Mouse (Mus musculus) lung, embryonic 15.5 days (tissue): ENCODE measurements around the gene Atf5. TPM values are rescaled to one million over a fixed set of nuclear protein-coding genes. Genes with fewer than 3 reads are reported as not detected.

Experiments
- ATAC-seq: fragments of 200-750 bp; cut with Nextera tagmentation; 2 replicates; pipeline ENCODE4 v1.8.0; 2017; ENCODE audit warnings: moderate number of reproducible peaks, borderline replicate concordance; ENCODE audit not compliant: low FRiP score, low TSS enrichment; ENCODE audit errors: extremely low read depth
- H3K27ac ChIP-seq: fragments of 300-500 bp; sonication (generic); 2 replicates; pipeline ENCODE4 v1.5.1; 2015; ENCODE audit warnings: moderate library complexity, mild to moderate bottlenecking, inconsistent platforms
- H3K27me3 ChIP-seq: fragments of 300-500 bp; sonication (generic); 2 replicates; pipeline ENCODE4 v1.6.1; 2015; ENCODE audit warnings: inconsistent platforms
- H3K36me3 ChIP-seq: fragments of 300-500 bp; sonication (generic); 2 replicates; pipeline ENCODE4 v1.6.1; 2015; ENCODE audit warnings: inconsistent platforms
- H3K4me1 ChIP-seq: fragments of 300-500 bp; sonication (generic); 2 replicates; pipeline ENCODE4 v1.6.1; 2015; ENCODE audit warnings: inconsistent platforms
- H3K4me2 ChIP-seq: fragments of 300-500 bp; sonication (generic); 2 replicates; pipeline ENCODE4 v1.6.1; 2015; ENCODE audit warnings: inconsistent platforms, mild to moderate bottlenecking, moderate library complexity
- H3K4me3 ChIP-seq: fragments of 300-500 bp; sonication (generic); 2 replicates; pipeline ENCODE4 v1.5.1; 2015; ENCODE audit warnings: mild to moderate bottlenecking, inconsistent platforms
- H3K9ac ChIP-seq: fragments of 300-500 bp; sonication (generic); 2 replicates; pipeline ENCODE4 v1.6.1; 2015; ENCODE audit warnings: inconsistent platforms
- H3K9me3 ChIP-seq: fragments of 300-500 bp; sonication (generic); 2 replicates; pipeline ENCODE4 v1.6.1; 2016; ENCODE audit warnings: inconsistent platforms
- WGBS: fragments of 180-500 bp; shearing (Covaris S2); methylation state at CpG from one replicate; pipeline ENCODE4 v1.1.7; 2015; 5-methylcytosine and 5-hydroxymethylcytosine counted together
- polyA plus RNA-seq: library from polyadenylated mRNA; unstranded; fragments of >200 nt; fragmentation: Nextera tagmentation; extraction: Ambion mirVana; gene quantifications from 2 replicates; pipeline ENCODE4 v1.2.1, GENCODE M21; 2015

Gene Atf5
- polyA plus RNA-seq, 1 experiment from 2014 or later = 4.9 TPM

- peaks cover 55% of the 10 kb centered on the region for H3K4me1 ChIP-seq
- 9% methylated on average over 3 of the region's 3 CpGs for WGBS
Observed at GRCm38 (mm10) chr7:44817441-44817840, 983 bp upstream of the Atf5 start.

DNA sequence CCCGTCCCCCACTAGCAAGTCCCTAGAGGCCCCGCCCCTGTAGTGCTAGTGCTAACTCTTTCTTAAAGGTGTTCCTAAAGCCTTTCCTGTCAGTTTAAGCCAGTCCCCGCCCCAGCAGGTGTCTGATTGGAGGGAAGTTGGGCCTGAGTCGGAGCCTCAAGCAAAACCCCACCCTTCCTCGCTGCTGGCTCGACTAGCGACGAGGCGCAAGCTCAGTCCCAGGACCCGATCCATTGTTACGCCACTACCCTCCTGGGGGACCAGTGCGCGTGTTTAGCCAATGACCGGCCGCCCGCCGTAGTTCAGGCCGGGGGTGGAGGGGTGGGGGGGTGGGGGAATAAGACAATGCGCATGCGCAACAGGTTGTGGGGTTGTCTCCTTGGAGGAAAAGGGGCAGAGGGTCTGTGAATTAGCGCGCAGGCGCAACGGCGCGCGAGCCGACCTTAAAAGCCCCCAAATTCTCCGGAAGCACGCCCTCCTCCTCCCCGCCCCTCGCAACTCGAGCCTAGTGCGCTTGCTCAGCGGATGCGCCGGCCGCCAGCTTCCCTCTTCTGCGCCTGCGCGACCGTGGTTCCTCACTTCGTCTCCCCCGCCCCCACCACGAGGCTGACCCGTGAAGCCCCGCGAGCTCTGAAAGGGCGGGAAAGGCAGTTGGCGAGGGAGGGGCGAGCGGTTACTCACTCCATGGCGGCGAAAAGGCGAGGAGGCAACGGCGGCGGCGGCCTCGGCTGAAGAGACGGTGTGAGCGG lies 563 bp downstream of the Atf5 start, which contains the start of the genes Nup62 and Il4i1:
Nup62 (plus strand) TSS at position 368 of the 749 bp plus-strand sequence.
Il4i1 (plus strand) TSS at position 667 of the 749 bp plus-strand sequence.
- Histone ChIP-seq H3K9me3 (no peaks in the 10 kb centered on the region), H3K9ac (peak within 1 kb of the TSS; percentile 96), H3K4me3 (peak within 1 kb of the TSS; percentile 79), H3K36me3 (peaks cover 19% of the 10 kb centered on the region), H3K27ac (peak within 1 kb of the TSS; percentile 98), H3K27me3 (no peaks in the 10 kb centered on the region), H3K4me2 (peak within 1 kb of the TSS; percentile 60), H3K4me1 (peaks cover 44% of the 10 kb centered on the region)
- WGBS = under 1% methylated on average over 60 of the region's 62 CpGs
- peak; percentile 95 for ATAC-seq

More at GRCm38 (mm10) chr7:44817441-44817840, 983 bp upstream of the Atf5 start:
- H3K27ac ChIP-seq = peak overlapping the region; percentile 30; the same call in 1 of the 2 replicates
- peaks cover 11% of the 10 kb centered on the region for H3K36me3 ChIP-seq
- H3K9me3 ChIP-seq = no peaks in the 10 kb centered on the region
- H3K27me3 ChIP-seq = no peaks in the 10 kb centered on the region
- H3K4me3 ChIP-seq = peak overlapping the region; percentile 79
- no peak for ATAC-seq
- peak overlapping the region; percentile 60 for H3K4me2 ChIP-seq
- peak overlapping the region; percentile 96 for H3K9ac ChIP-seq

DNA sequence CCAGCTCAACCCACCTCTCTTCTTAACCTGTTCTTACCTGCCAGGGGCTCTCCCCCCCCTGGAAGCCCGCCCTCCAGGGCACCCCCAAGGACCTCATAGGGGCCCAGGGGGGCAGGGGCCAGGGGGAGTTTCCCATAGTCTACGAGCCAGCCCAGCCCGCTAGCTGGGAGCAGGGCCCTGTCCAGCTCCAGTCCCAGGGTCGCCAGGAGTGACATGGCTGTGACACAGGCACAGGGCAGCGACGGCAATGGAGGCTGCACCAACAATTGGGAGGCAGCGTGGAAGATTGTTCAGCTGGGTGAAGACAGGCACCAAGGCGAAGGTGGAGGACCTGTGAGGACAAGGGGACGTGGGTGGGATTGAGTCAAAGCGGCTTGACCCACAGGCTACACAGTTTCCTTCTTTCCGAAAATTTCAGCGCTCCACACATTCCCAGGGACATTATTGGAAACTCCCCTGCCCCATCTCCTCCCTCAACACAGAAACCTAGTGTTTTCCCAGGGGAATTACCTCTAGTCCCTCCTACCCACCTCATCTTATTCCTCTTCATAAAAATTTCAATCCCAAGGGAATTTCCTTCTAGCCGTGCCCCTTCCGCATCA lies 1.4 kb downstream of the Atf5 start:
- peak overlapping the region; percentile 98 for H3K27ac ChIP-seq
- WGBS = 31% methylated on average over 14 of the region's 14 CpGs
- H3K27me3 ChIP-seq = no peaks in the 10 kb centered on the region
- H3K9me3 ChIP-seq = no peaks in the 10 kb centered on the region
- H3K4me3 ChIP-seq = peak overlapping the region; percentile 79
- peaks cover 37% of the 10 kb centered on the region for H3K4me1 ChIP-seq
- peak overlapping the region; percentile 60 for H3K4me2 ChIP-seq
- ATAC-seq = no peak
- peak overlapping the region; percentile 35; the same call in 1 of the 2 replicates for H3K9ac ChIP-seq
- H3K36me3 ChIP-seq = peaks cover 21% of the 10 kb centered on the region

GRCm38 (mm10) chr7:44814423-44814822 lies 2.0 kb downstream of the Atf5 start:
- ATAC-seq = no peak
- Histone ChIP-seq H3K9ac (no peak overlapping the region), H3K36me3 (peaks cover 21% of the 10 kb centered on the region), H3K27ac (no peak overlapping the region), H3K4me2 (peak overlapping the region; percentile 60), H3K27me3 (no peaks in the 10 kb centered on the region), H3K4me1 (peaks cover 30% of the 10 kb centered on the region), H3K9me3 (no peaks in the 10 kb centered on the region), H3K4me3 (no peak overlapping the region)
- WGBS = 83% methylated on average over 4 of the region's 4 CpGs

- 88% methylated on average over 3 of the region's 3 CpGs for WGBS
- Histone ChIP-seq H3K4me1 (peaks cover 26% of the 10 kb centered on the region), H3K27me3 (no peaks in the 10 kb centered on the region), H3K9ac (no peak overlapping the region), H3K36me3 (peaks cover 21% of the 10 kb centered on the region), H3K4me3 (no peak overlapping the region), H3K4me2 (no peak overlapping the region), H3K9me3 (no peaks in the 10 kb centered on the region), H3K27ac (no peak overlapping the region)
- no peak for ATAC-seq
Observed at GRCm38 (mm10) chr7:44813985-44814384, 2.5 kb downstream of the Atf5 start.

GRCm38 (mm10) chr7:44812651-44813325 lies 3.7 kb downstream of the Atf5 start:
- no peak overlapping the region for H3K4me2 ChIP-seq
- ATAC-seq = no peak
- H3K9ac ChIP-seq = no peak overlapping the region
- H3K36me3 ChIP-seq = peaks cover 21% of the 10 kb centered on the region
- H3K4me3 ChIP-seq = no peak overlapping the region
- H3K27me3 ChIP-seq = no peaks in the 10 kb centered on the region
- H3K27ac ChIP-seq = no peak overlapping the region
- H3K9me3 ChIP-seq = no peaks in the 10 kb centered on the region
- H3K4me1 ChIP-seq = peaks cover 14% of the 10 kb centered on the region
- WGBS = 86% methylated on average over 20 of the region's 20 CpGs

GRCm38 (mm10) chr7:44810819-44811557 lies 5.5 kb downstream of the Atf5 start:
- peaks cover 21% of the 10 kb centered on the region for H3K36me3 ChIP-seq
- H3K4me1 ChIP-seq = peaks cover 8% of the 10 kb centered on the region
- H3K27me3 ChIP-seq = no peaks in the 10 kb centered on the region
- H3K9me3 ChIP-seq = no peaks in the 10 kb centered on the region
- H3K27ac ChIP-seq = no peak overlapping the region
- no peak overlapping the region for H3K4me2 ChIP-seq
- ATAC-seq = no peak
- H3K4me3 ChIP-seq = no peak overlapping the region
- WGBS = 87% methylated on average over 7 of the region's 7 CpGs
- no peak overlapping the region for H3K9ac ChIP-seq

GRCm38 (mm10) chr7:44810365-44810764 lies 6.1 kb downstream of the Atf5 start:
- no peaks in the 10 kb centered on the region for H3K9me3 ChIP-seq
- no peak overlapping the region for H3K4me2 ChIP-seq
- ATAC-seq = no peak
- no peaks in the 10 kb centered on the region for H3K27me3 ChIP-seq
- H3K4me3 ChIP-seq = no peak overlapping the region
- H3K4me1 ChIP-seq = peaks cover 8% of the 10 kb centered on the region
- no peak overlapping the region for H3K9ac ChIP-seq
- no peak overlapping the region for H3K27ac ChIP-seq
- peaks cover 21% of the 10 kb centered on the region for H3K36me3 ChIP-seq
- WGBS = 82% methylated on average over 4 of the region's 4 CpGs

DNA sequence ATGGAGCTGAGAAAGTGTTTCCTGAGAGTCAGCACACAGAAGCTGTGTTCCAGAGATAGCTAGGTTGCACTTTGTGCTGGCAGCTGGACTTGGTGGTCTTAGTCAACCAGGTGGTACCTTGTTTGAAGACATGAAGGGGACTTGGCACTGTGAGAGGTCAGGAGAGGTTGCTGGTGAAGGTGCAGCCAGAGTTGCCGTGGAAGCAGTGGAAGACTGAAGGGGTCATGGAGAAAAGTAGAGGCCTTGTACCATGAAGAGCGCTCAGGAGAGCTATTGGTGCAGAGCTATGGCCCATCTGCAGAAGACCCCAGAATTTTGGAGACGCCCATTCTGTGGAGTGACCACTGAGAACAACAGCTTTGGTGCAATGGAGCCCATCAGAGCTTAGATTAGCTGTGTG lies 7.0 kb downstream of the Atf5 start:
- no peaks in the 10 kb centered on the region for H3K9me3 ChIP-seq
- no peak overlapping the region for H3K9ac ChIP-seq
- no peaks in the 10 kb centered on the region for H3K27me3 ChIP-seq
- 88% methylated on average over 3 of the region's 3 CpGs for WGBS
- no peak for ATAC-seq
- no peak overlapping the region for H3K4me3 ChIP-seq
- H3K4me2 ChIP-seq = no peak overlapping the region
- no peak overlapping the region for H3K27ac ChIP-seq
- H3K36me3 ChIP-seq = peaks cover 20% of the 10 kb centered on the region
- H3K4me1 ChIP-seq = no peaks in the 10 kb centered on the region

- H3K27ac ChIP-seq = no peak overlapping the region
- ATAC-seq = no peak
- H3K4me3 ChIP-seq = no peak overlapping the region
- no peaks in the 10 kb centered on the region for H3K27me3 ChIP-seq
- H3K4me2 ChIP-seq = no peak overlapping the region
- H3K36me3 ChIP-seq = peaks cover 15% of the 10 kb centered on the region
- 76% methylated on average over 2 of the region's 2 CpGs for WGBS
- no peaks in the 10 kb centered on the region for H3K4me1 ChIP-seq
- H3K9me3 ChIP-seq = no peaks in the 10 kb centered on the region
- H3K9ac ChIP-seq = no peak overlapping the region
Observed at GRCm38 (mm10) chr7:44808927-44809326, 7.5 kb downstream of the Atf5 start.

GRCm38 (mm10) chr7:44792781-44793180 lies 23.7 kb downstream of the Atf5 start:
- 78% methylated on average over 6 of the region's 6 CpGs for WGBS
- Histone ChIP-seq H3K4me1 (no peaks in the 10 kb centered on the region), H3K36me3 (no peaks in the 10 kb centered on the region), H3K4me2 (no peak overlapping the region), H3K27ac (no peak overlapping the region), H3K4me3 (no peak overlapping the region), H3K27me3 (no peaks in the 10 kb centered on the region), H3K9ac (no peak overlapping the region), H3K9me3 (no peaks in the 10 kb centered on the region)
- no peak for ATAC-seq
